Mouse (Mus musculus): ENCODE measurements at regions not wholly inside any gene's neighbourhood (a gene's known extent, or its start where the extent isn't known, plus 50 kb on each side); places are given as distances from the start of the nearest gene placed in this dataset.
A peak's percentile ranks its signal among the peaks of the same experiment; 100 is the strongest.

DNA sequence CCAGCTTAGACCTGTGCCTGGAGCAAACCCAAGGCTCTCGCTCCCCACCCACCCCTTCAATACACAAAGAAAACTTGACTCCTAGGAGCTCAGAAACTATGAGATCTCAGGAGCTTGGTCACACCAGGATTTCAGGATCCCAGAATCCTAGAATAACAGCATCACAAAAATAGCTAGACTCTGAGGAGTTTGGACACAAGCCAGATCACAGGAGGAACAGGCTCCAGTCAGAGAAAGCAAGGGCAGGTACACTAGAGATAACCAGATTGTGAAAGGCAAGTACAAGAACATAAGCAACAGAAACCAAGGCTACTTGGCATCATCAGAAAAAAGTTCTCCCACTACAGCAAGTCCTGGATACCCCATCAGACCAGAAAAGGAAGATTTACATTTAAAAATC lies 221.5 kb downstream of the Epha7 start:
- no peak overlapping the region for H3K4me3 ChIP-seq
- H3K27ac ChIP-seq = no peak overlapping the region
- no peaks in the 10 kb centered on the region for H3K36me3 ChIP-seq (replicated peaks)
- DNase-seq (ENCODE audit: extremely low spot score, low spot score) = no peak
- peaks cover 5% of the 10 kb centered on the region; the same call in 1 of the 2 replicates for H3K9me3 ChIP-seq
- WGBS = 88% methylated on average over 1 of the region's 1 CpGs
- H3K4me1 ChIP-seq = no peaks in the 10 kb centered on the region
- no peaks in the 10 kb centered on the region for H3K27me3 ChIP-seq (ENCODE audit: poor library complexity, severe bottlenecking)

GRCm38 (mm10) chr4:29039993-29040392 lies 227.1 kb downstream of the Epha7 start:
- DNase-seq (ENCODE audit: extremely low spot score, low spot score) = no peak
- Histone ChIP-seq H3K36me3 (replicated peaks) (no peaks in the 10 kb centered on the region), H3K4me1 (no peaks in the 10 kb centered on the region), H3K4me3 (no peak overlapping the region), H3K27me3 (ENCODE audit: poor library complexity, severe bottlenecking) (no peaks in the 10 kb centered on the region), H3K27ac (no peak overlapping the region), H3K9me3 (no peaks in the 10 kb centered on the region; the same call in 1 of the 2 replicates)
- 50% methylated on average over 1 of the region's 1 CpGs for WGBS

DNA sequence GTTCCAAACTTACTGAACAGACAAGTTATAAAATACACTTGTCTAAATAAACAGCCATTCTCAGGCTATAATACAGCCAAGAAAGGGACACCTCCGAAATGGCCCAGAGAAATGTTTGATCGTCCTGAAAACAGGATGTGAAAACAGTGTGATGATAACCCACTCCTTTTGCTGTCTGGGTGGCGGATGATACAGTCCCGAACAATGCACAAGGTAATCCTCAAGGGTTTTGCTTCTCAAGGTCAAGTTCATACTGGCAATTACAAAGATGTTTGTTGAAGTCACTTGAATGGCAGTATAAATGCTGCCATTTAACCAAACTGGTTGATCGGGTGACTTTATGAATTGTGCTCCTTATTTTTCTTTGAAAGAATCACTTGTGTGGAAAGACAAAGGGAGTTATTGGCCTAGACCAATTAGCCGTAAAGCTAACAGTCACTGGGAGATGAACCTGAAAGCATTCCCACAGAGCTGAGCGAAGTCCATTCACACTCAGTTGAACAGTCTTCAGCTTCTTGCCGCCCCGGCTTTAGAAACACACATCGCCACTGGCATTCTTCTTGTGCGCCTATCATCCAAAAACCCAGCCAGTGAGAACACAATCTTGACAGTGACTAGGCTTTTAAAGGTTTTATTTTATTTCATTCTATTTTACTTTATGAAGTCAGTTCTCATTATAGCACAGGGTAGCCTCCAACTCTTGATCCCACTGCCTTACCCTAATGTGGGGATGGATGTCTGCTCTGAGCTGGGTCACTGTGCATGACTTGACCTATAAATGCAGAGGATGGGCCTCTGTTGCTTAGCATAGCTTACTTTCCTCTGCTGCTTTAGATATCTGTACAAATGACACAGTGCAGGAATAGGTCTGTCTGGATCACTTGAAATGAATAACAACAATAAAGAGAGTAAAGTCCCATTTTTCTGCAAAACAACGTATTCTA lies 256.0 kb downstream of the Epha7 start:
- no peak for DNase-seq (ENCODE audit: extremely low spot score, low spot score)
- H3K4me3 ChIP-seq = no peak overlapping the region
- H3K27ac ChIP-seq = no peak overlapping the region
- 50% methylated on average over 12 of the region's 12 CpGs for WGBS
- H3K9me3 ChIP-seq = peaks cover 4% of the 10 kb centered on the region; the same call in 1 of the 2 replicates
- H3K27me3 ChIP-seq (ENCODE audit: poor library complexity, severe bottlenecking) = peaks cover 64% of the 10 kb centered on the region
- H3K4me1 ChIP-seq = peaks cover 20% of the 10 kb centered on the region
- no peaks in the 10 kb centered on the region for H3K36me3 ChIP-seq (replicated peaks)

DNA sequence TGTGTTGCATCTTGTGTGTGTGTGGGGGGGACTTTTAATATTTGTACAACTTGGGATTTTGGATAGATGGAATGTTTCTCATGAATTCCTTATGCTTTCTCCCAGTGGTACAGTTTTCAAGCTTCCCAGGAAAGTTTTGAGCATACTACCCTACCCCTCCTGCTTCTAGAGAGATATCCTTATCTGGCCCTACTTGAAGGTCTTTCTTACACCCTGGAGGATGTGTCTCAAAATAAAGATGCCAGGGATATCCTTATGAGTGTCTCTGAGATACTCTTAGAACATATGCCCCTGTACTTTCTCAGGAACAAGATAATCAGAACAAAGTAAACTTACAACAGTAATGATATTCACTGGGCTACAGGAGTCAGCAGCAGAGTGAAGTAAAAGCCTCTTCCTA lies 261.3 kb downstream of the Epha7 start:
- Histone ChIP-seq H3K27ac (no peak overlapping the region), H3K27me3 (ENCODE audit: poor library complexity, severe bottlenecking) (peaks cover 25% of the 10 kb centered on the region), H3K9me3 (peaks cover 4% of the 10 kb centered on the region; the same call in 1 of the 2 replicates), H3K36me3 (replicated peaks) (no peaks in the 10 kb centered on the region), H3K4me1 (peaks cover 2% of the 10 kb centered on the region), H3K4me3 (no peak overlapping the region)
- no peak for DNase-seq (ENCODE audit: extremely low spot score, low spot score)

DNA sequence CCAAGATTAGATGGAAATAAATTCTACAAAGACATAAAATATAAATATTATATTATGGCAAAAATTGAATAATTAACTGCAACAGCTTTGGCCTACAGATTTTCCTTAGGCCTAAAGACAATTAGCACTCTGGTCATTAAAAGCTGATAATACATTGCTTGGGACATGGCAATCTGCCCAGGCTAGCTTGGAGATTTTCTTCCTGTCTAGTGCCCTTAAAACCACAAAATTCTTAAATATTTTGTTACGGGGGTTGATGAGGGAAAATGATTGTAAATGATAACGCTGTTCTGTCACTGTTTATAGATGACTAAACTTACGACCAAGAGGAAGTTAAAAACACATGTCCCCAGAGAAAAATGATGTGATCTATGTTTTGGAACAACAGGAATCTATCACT lies 261.9 kb downstream of the Epha7 start:
- no peak overlapping the region for H3K27ac ChIP-seq
- no peaks in the 10 kb centered on the region for H3K4me1 ChIP-seq
- no peaks in the 10 kb centered on the region for H3K36me3 ChIP-seq (replicated peaks)
- 87% methylated on average over 3 of the region's 3 CpGs for WGBS
- DNase-seq (ENCODE audit: extremely low spot score, low spot score) = no peak
- peaks cover 4% of the 10 kb centered on the region; the same call in 1 of the 2 replicates for H3K9me3 ChIP-seq
- H3K4me3 ChIP-seq = no peak overlapping the region
- peaks cover 18% of the 10 kb centered on the region for H3K27me3 ChIP-seq (ENCODE audit: poor library complexity, severe bottlenecking)

DNA sequence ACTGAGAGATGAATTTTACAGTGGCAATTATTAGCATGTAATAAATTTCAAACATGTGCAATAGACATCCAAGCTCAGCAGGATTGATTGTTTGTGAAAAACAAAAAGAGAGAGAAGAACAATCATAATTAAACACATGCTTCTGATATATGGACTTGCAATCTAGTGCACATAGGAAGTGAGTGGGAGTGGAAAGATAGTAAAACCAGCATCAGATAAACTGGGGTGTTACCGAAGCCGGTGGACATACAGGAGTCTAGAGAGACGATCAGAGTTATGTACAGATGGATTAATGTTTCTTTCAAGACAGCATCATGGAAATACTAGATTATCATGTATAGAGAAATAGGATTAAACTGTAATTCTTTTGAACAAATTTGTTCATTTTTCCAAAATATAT lies 263.8 kb downstream of the Epha7 start:
- no peaks in the 10 kb centered on the region for H3K36me3 ChIP-seq (replicated peaks)
- H3K4me1 ChIP-seq = no peaks in the 10 kb centered on the region
- H3K27me3 ChIP-seq (ENCODE audit: poor library complexity, severe bottlenecking) = 0 out of 2 replicates have a peak, but pooled peaks cover under 1% of the 10 kb centered on the region
- no peak for DNase-seq (ENCODE audit: extremely low spot score, low spot score)
- WGBS = 91% methylated on average over 3 of the region's 3 CpGs
- H3K27ac ChIP-seq = no peak overlapping the region
- no peak overlapping the region for H3K4me3 ChIP-seq
- no peaks in the 10 kb centered on the region for H3K9me3 ChIP-seq

GRCm38 (mm10) chr4:29078391-29078790 lies 265.5 kb downstream of the Epha7 start:
- H3K27me3 ChIP-seq (ENCODE audit: poor library complexity, severe bottlenecking) = no peaks in the 10 kb centered on the region
- H3K4me1 ChIP-seq = no peaks in the 10 kb centered on the region
- H3K9me3 ChIP-seq = no peaks in the 10 kb centered on the region
- H3K4me3 ChIP-seq = no peak overlapping the region
- DNase-seq (ENCODE audit: extremely low spot score, low spot score) = no peak
- H3K27ac ChIP-seq = no peak overlapping the region
- 95% methylated on average over 3 of the region's 3 CpGs for WGBS
- no peaks in the 10 kb centered on the region for H3K36me3 ChIP-seq (replicated peaks)

DNA sequence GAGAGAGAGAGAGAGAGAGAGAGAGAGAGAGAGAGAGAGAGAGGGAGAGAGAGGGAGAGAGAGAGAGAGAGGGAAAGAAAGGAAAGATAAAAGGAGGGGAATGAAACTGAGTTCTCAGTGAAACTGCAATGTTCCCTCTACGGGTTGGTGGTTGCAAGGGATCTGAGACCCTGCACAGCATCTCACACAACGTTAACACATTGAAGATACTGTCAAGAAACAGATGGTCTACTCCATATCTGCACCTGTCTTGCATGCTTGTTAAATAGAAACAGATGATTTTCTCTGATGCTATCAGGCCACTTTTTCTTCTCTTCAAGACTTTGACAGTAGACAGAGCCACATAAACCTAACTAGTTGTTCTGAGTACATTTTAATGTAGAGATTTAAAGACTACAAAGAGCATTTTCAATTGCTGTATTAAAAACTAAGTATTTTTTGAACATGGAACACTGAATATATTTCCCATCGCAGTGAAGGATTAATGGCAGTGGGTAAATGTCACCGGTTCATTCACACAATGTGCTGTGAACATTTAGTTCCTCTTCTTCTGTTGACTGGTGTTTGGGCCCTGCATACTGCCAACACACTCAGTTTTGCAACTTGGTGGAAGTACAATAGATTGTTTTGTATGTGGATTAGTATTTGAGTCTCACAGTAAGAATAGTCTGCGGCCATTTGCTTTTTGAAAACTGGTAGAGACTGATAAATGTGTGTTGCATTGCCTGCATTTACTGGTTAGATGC lies 270.8 kb downstream of the Epha7 start:
- Histone ChIP-seq H3K4me1 (no peaks in the 10 kb centered on the region), H3K36me3 (replicated peaks) (no peaks in the 10 kb centered on the region), H3K27ac (no peak overlapping the region), H3K4me3 (no peak overlapping the region), H3K9me3 (no peaks in the 10 kb centered on the region), H3K27me3 (ENCODE audit: poor library complexity, severe bottlenecking) (no peaks in the 10 kb centered on the region)
- WGBS = 78% methylated on average over 5 of the region's 5 CpGs
- DNase-seq (ENCODE audit: extremely low spot score, low spot score) = no peak

DNA sequence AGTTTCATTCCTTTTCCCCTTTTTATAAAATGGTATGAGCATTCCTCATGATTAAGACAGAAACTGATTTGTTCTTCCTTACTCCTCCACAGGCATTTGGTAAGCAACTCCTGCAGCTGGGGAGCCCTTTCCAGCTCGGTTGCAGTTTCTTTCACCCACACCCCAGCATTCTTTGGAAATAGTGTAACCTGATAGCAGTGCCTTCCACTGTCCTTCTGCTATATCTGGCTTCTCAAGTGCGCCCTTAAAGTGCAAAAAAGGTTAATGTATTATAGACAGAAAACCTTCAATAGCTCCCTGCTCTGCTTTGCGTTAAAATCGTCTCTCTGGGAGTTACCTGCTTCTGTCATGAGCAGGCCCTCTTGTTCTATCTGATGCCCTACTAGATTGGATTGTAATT lies 278.0 kb downstream of the Epha7 start:
- DNase-seq (ENCODE audit: extremely low spot score, low spot score) = no peak
- Histone ChIP-seq H3K4me1 (peaks cover 25% of the 10 kb centered on the region), H3K27me3 (ENCODE audit: poor library complexity, severe bottlenecking) (no peaks in the 10 kb centered on the region; the same call in 1 of the 2 replicates), H3K9me3 (0 out of 2 replicates have a peak, but pooled peaks cover 3% of the 10 kb centered on the region), H3K36me3 (replicated peaks) (no peaks in the 10 kb centered on the region), H3K27ac (no peak overlapping the region), H3K4me3 (no peak overlapping the region)
- WGBS = 35% methylated on average over 4 of the region's 4 CpGs

GRCm38 (mm10) chr4:29091495-29092211 lies 278.7 kb downstream of the Epha7 start:
- Histone ChIP-seq H3K9me3 (0 out of 2 replicates have a peak, but pooled peaks cover 3% of the 10 kb centered on the region), H3K4me1 (peaks cover 25% of the 10 kb centered on the region), H3K27ac (no peak overlapping the region), H3K36me3 (replicated peaks) (no peaks in the 10 kb centered on the region), H3K4me3 (no peak overlapping the region), H3K27me3 (ENCODE audit: poor library complexity, severe bottlenecking) (no peaks in the 10 kb centered on the region; the same call in 1 of the 2 replicates)
- WGBS = 43% methylated on average over 5 of the region's 5 CpGs
- DNase-seq (ENCODE audit: extremely low spot score, low spot score) = no peak

DNA sequence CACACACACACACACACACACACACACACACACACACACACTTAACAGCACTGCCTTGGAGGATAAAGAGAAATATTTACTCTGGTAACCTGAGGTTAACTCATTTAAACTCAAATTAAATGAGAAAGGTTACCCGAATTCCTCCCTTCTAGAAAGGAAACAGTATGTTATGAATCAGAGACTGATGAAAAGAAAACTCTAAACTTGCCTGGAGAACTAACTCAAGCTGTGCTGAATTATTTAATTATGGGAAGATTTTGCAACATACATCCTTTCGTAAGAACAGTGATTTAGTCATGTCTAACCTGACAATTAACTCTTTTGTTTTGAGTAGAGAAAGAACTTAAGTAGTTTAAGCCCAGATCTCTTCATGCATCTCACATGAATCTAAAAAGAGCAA lies 289.4 kb downstream of the Epha7 start:
- no peak for DNase-seq (ENCODE audit: extremely low spot score, low spot score)
- Histone ChIP-seq H3K27ac (peak overlapping the region; percentile 13; the same call in 1 of the 2 replicates), H3K9me3 (no peaks in the 10 kb centered on the region)

GRCm38 (mm10) chr4:29103414-29103813 lies 290.5 kb downstream of the Epha7 start:
- no peaks in the 10 kb centered on the region for H3K9me3 ChIP-seq
- WGBS = 85% methylated on average over 1 of the region's 1 CpGs
- H3K36me3 ChIP-seq (replicated peaks) = no peaks in the 10 kb centered on the region
- no peak overlapping the region for H3K27ac ChIP-seq
- no peak for DNase-seq (ENCODE audit: extremely low spot score, low spot score)
- H3K4me1 ChIP-seq = peaks cover 22% of the 10 kb centered on the region
- H3K27me3 ChIP-seq (ENCODE audit: poor library complexity, severe bottlenecking) = no peaks in the 10 kb centered on the region
- no peak overlapping the region for H3K4me3 ChIP-seq

More for the DNA sequence above, 289.4 kb downstream of the Epha7 start:
- Histone ChIP-seq H3K36me3 (replicated peaks) (no peaks in the 10 kb centered on the region), H3K27me3 (ENCODE audit: poor library complexity, severe bottlenecking) (no peaks in the 10 kb centered on the region), H3K4me1 (peaks cover 22% of the 10 kb centered on the region), H3K4me3 (no peak overlapping the region)
- 44% methylated on average over 2 of the region's 2 CpGs for WGBS
